Mouse (Mus musculus) myocyte (in vitro differentiated cells): ENCODE measurements around the gene Fam208a.

ENCODE experiments used
- CEBPB ChIP-seq: IDR thresholded peaks from 2 replicates; pipeline ENCODE4 v1.6.1; 2011; ENCODE audit warnings: mild to moderate bottlenecking, moderate library complexity; ENCODE audit not compliant: poor library complexity, insufficient read depth, severe bottlenecking
- E2F4 ChIP-seq: IDR thresholded peaks from one replicate; pipeline ENCODE4 v1.6.1; 2011; ENCODE audit warnings: mild to moderate bottlenecking, control low read depth, moderate library complexity; ENCODE audit not compliant: insufficient read depth
- MAX ChIP-seq: IDR thresholded peaks from one replicate; pipeline ENCODE4 v1.6.1; 2011; ENCODE audit warnings: low read depth, mild to moderate bottlenecking, control low read depth
- MYOD1 ChIP-seq, 3 experiments: IDR thresholded peaks; one replicate each; pipeline ENCODE4 v1.6.1; 2011; ENCODE audit warnings: control low read depth in 2 of 3, low read depth in 2 of 3, mild to moderate bottlenecking in 2 of 3, moderate library complexity in 1 of 3; ENCODE audit not compliant: insufficient read length in 2 of 3, control insufficient read depth in 1 of 3
- MYOG ChIP-seq, 3 experiments: IDR thresholded peaks; one replicate each; pipeline ENCODE4 v1.6.1; 2011; ENCODE audit warnings: control low read depth in 2 of 3, low read depth in 2 of 3, mild to moderate bottlenecking in 2 of 3; ENCODE audit not compliant: insufficient read length in 2 of 3, control insufficient read depth in 1 of 3, insufficient read depth in 1 of 3
- POLR2A ChIP-seq: IDR thresholded peaks from one replicate; pipeline ENCODE4 v1.6.1; 2011; ENCODE audit warnings: low read depth, mild to moderate bottlenecking, control low read depth, moderate library complexity; ENCODE audit not compliant: insufficient read length
- POLR2AphosphoS2 ChIP-seq: IDR thresholded peaks from one replicate; pipeline ENCODE4 v1.6.1; 2011; ENCODE audit warnings: low read depth, control low read depth; ENCODE audit not compliant: insufficient read length
- REST ChIP-seq: IDR thresholded peaks from one replicate; pipeline ENCODE4 v1.6.1; 2011; ENCODE audit warnings: mild to moderate bottlenecking, control low read depth, moderate library complexity; ENCODE audit not compliant: insufficient read depth, insufficient read length
- SRF ChIP-seq: IDR thresholded peaks from one replicate; pipeline ENCODE4 v1.6.1; 2011; ENCODE audit warnings: low read depth; ENCODE audit not compliant: control insufficient read depth, insufficient read length
- TCF12 ChIP-seq: IDR thresholded peaks from one replicate; pipeline ENCODE4 v1.6.1; 2011; ENCODE audit warnings: mild to moderate bottlenecking, control low read depth; ENCODE audit not compliant: poor library complexity, insufficient read depth, severe bottlenecking
- TCF3 ChIP-seq: IDR thresholded peaks from one replicate; pipeline ENCODE4 v1.6.1; 2011; ENCODE audit warnings: low read depth, control low read depth; ENCODE audit not compliant: insufficient read length
- USF1 ChIP-seq: IDR thresholded peaks from one replicate; pipeline ENCODE4 v1.6.1; 2011; ENCODE audit warnings: low read depth, mild to moderate bottlenecking, control low read depth, moderate library complexity

GRCm38 (mm10) chr14:27397526-27397925 is 31.1 kb upstream of the Fam208a start:
- TF ChIP-seq POLR2A (no peak), TCF3 (no peak), CEBPB (no peak), USF1 (no peak), TCF12 (no peak), SRF (no peak), POLR2AphosphoS2 (no peak), MYOG (IDR thresholded peaks at IDR 0.05; ENCODE audit: control insufficient read depth in 1 of 3, insufficient read depth in 1 of 3, insufficient read length in 2 of 3, low read depth in 2 of 3) (no peak), E2F4 (no peak), MYOD1 (IDR thresholded peaks at IDR 0.05; ENCODE audit: control insufficient read depth in 1 of 3, insufficient read length in 2 of 3, low read depth in 2 of 3) (no peak), MAX (no peak), REST (no peak)
